Mouse (Mus musculus): Measurements from ENCODE around the gene Slc25a29.

GRCm38 (mm10) chr12:108852822-108853221 lies 17.1 kb upstream of the Slc25a29 start:
- TF ChIP-seq CTCF (IDR thresholded peaks at IDR 0.05; ENCODE audit: low read depth) (no peak), EP300 (optimal IDR thresholded peaks at IDR 0.05) (no peak)

Data from stomach, postnatal 0 days (tissue).